Mouse (Mus musculus) left cerebral cortex, adult 18-20 months (tissue): ENCODE data around the gene Nav3. TPM values are rescaled to one million over a fixed set of nuclear protein-coding genes. Genes with fewer than 3 reads are reported as not detected.
A peak's percentile ranks its signal among the peaks of the same experiment; 100 is the strongest.

Experiments used
- DNase-seq, 2 experiments: peaks; one replicate each; pipeline ENCODE4 v3.0.0; 2021 to 2022; ENCODE audit warnings: low spot score in 2 of 2, mixed read lengths in 1 of 2
- total RNA-seq, 2 experiments: library from RNA; stranded (reverse); gene quantifications; 2 replicates each; pipeline ENCODE4 v1.2.3; 2021

The Nav3 gene
- total RNA-seq, 2 experiments from 2014 or later, result 103 to 116 TPM

GRCm38 (mm10) chr10:109921368-109921767 lies 534.6 kb downstream of the Nav3 start:
- DNase-seq, result no peak

GRCm38 (mm10) chr10:109920607-109921187 lies 535.3 kb downstream of the Nav3 start:
- DNase-seq, result peak; percentile 65 to 67

GRCm38 (mm10) chr10:109919515-109919914 lies 536.5 kb downstream of the Nav3 start:
- peak in 1 of 2 experiments; percentile 26 for DNase-seq

DNA sequence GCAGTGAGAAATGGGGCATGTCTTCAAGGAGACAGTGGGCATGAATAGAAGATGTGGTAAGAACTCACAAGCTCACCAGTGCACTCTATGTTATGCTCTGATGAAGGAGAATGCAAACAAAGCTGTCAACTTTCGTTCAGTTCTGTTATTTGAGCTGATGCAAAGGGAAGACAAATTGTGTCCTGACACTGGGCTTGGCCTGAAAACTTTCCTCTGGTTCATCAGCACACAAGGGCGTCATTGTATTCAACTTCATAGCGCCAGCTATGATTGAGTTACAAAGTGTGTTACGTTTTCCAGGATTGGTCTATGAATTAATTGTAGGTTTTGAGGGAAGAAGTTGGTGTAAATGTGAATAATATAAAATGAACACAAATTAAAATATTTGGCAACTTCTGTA lies 548.8 kb downstream of the Nav3 start:
- no peak for DNase-seq

GRCm38 (mm10) chr10:109906413-109906785 lies 549.6 kb downstream of the Nav3 start:
- no peak for DNase-seq

GRCm38 (mm10) chr10:109905649-109906412 lies 550.2 kb downstream of the Nav3 start:
- no peak for DNase-seq

- no peak for DNase-seq
These were observed 551.2 kb downstream of the Nav3 start for GRCm38 (mm10) chr10:109904841-109905240.

- peak; percentile 24 to 28 for DNase-seq
These were observed 552.1 kb downstream of the Nav3 start for GRCm38 (mm10) chr10:109903701-109904555.

GRCm38 (mm10) chr10:109903241-109903640 lies 552.8 kb downstream of the Nav3 start:
- no peak for DNase-seq

DNA sequence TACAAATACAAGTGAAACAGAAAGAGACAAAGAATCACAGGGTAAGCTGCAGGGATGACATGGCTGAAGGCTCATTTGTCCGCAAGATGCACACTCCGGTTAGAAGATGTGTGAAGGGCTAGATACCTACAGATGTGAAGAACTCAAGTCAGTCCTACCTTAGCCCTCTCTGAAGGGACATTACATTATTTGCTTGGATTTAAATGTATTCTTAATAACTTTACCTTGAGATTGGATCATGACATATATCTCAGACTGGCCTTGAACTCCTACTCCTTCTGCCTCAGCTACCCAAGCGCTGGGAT lies 566.9 kb downstream of the Nav3 start:
- no peak for DNase-seq

DNA sequence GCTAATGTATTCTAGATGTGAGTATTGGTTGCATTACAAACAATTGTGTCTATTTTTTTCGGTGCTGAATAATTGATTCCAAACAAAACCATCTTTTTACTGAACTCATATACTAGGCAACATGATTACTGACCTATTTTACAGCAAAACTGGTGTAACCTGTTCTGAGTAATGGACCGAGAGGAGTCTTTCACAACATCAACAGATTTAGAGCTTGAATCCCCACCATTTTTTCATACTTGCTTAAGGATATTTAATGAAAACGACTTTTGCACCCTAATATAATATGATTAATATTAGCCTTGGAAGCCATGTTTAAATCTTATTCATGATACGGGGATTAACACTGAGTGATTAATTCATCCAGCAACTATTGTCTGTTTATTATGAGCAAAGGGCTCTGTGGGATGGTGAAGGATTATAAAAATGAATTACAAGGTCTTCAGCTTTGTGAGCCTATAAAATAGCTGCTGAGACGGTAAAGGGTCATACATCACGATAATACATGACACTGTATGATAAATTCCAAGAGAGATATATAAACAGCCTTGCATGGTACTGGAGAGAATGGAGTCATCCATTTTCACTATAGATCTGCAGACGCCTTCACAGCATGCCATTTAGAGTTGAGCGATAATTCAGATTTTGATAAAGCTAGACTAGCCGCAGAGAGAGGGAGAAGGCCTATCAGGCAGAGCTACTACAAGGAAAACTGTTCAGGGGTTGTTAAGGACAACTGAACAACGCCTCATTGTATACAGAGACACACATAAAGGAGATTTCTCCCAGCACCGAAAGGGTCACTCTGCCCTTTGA lies 567.4 kb downstream of the Nav3 start:
- DNase-seq, result no peak

DNA sequence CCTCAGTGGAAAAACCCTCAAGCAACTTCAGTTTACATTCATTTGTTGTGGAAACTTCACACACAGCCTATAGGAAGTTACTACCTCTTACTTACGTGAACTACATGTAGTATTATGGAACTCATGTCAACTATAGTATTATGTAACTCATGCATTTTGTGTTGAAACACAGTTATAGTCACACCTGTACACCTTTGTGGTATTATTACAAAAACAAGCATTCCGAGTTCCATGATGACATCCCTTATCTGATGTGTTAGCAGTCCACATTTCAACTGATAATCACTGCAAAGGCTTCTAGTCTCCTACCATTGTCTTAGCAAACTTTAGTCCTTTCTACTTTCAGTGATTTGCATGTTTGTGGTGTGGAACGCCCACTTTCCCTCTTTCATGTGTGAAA lies 568.8 kb downstream of the Nav3 start:
- no peak for DNase-seq

DNA sequence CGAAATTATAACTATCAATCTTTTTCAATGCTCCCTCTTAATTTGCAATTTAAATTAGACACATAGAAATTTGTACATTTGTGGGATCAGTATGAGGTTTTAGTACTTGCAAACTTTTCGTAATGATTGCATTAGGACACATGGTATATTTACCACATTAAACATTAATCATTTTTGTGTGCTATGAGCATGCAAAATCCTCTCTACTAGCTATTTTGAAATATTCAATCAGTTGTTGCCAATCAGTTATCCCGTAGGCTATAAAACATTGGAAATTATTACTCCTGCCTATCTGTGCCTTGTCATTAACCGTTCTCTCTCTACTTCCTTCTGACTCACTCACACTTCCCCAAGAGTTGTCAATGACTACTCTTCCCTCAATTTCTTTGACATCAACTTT lies 579.9 kb downstream of the Nav3 start:
- no peak for DNase-seq

DNA sequence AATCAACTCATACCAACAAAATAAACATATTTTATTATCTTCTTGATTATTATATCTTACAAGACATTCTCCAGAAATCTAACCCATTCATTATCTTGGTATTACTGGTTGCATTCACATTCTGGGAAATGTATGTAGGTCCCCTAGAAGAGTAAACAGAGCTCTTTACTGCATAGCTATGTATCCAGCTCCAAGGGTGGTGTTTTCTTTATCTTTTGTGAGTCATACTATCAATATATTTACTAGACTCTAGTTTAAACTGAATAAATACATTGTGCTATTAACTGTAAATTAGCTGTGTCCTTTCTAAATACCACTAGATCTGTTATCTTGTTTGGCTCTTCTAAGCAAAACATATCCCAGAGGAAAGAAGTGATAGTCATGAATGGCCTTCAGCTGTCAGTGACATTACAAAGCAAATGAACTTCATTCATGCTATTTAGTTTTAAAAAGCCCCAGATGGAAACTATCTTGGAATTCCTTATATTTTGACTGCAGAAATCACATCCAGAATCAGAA lies 580.6 kb downstream of the Nav3 start:
- DNase-seq, result no peak

DNA sequence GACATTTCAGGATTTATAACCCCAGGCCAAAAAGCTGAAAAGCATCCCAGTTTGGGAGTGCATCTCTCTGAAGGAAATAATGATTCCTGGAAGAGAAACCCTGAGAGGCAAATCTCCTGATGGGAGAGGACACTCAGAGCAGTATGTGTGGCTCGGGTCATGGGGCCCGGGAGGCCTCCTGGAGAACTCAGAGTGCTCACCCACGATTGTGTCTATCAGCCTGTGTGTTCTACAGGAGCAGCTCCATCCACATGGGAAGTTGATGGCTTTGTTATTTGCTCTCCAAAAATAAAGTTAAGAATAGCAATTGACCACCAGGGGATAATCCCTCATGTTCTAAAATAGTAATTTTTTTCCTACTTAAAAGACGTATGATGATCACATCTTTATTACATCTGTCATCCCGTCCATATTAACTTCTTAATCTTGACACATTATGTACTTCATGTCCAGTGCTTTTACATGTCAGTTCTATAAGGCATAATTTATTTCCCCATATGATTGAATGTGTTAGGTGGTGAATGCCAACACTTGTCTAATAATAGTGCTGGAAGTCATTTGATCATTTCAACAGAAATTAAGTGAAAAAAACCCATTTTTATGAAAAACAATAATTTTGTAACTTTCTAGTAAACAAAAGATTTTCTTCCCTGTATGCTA lies 581.2 kb downstream of the Nav3 start:
- no peak for DNase-seq

DNA sequence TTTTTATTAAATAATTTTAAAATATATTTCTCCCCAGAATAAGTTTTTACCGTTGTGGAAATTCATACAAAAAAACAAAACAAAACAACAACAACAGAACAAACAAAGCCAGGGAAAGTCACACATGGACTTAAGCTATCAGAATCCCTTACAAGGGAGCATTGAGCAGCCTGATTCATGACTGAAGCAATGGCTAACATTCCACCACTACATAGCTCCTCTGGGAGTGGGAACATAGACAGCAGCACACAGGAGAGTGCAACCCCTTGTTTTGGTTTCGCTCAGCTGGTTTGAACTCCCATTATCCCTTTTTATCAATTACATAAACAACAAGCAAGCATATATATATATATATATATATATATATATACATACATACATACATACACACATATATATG lies 589.9 kb downstream of the Nav3 start:
- no peak for DNase-seq

- DNase-seq, result no peak
These were observed 590.6 kb downstream of the Nav3 start for GRCm38 (mm10) chr10:109865391-109865790.

DNA sequence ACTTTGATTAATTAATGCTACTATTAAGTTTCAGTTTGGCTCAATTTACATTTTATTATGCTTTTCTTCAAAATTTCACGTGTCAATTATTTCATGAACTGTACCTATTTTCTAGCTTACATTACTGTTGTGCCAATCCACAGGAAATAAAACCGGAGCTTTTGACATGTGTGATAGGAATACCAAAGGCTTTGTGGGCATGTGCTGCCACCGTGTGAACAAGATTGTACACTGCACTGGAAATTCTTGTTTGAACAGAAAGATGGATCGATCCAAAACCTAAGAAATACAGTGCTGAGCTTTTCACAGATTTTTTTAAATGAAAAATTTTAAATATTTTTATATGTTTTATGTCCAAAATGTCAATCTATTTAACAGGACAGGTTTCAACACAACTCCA lies 591.3 kb downstream of the Nav3 start:
- DNase-seq, result peak; percentile 49 to 65

DNA sequence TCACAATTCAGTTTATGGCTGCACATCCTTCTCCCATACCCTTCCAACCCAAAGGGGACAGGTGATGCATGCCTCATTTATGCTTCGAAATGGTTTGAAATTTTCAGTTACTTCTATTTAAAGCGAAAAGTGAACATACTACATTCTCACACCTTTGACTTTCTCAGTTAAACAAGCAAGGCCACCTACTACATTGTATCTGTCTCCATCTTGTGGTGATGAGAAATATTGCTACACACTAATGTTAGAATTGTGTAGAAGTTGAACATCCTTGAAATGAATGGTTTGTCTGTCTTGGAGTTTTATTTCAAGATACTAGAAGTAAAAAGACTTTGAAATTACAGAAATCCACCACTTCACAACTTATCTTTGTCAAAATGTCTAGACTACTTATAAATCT lies 594.7 kb downstream of the Nav3 start:
- DNase-seq, result no peak

DNA sequence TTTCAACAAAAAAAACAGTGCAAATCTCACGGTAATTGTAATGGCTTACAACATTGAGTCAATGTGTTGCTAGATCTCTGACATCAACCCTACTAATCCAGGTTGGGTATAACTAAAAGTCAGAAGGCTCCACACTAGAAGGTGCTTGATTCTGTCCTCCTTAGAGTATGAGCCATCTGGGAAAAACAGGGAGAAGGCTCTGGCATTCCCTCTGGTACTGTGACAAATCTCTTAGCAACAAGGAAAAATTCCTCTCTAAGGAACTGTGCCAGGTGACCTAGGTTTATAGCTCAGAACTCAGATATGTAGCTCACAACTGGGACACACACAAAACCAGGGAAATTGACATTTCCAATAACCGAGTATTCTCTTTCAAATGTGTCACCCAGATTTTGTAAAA lies 597.4 kb downstream of the Nav3 start:
- DNase-seq, result no peak

GRCm38 (mm10) chr10:109852392-109852791 lies 603.6 kb downstream of the Nav3 start:
- DNase-seq, result no peak
